Mouse (Mus musculus) stomach, embryonic 14.5 days (tissue): ENCODE measurements around the gene Syngr3. TPM values are rescaled to one million over a fixed set of nuclear protein-coding genes. Genes with fewer than 3 reads are reported as not detected.

Source experiments
- ATAC-seq: fragments of 200-750 bp; cut with Nextera tagmentation; 2 replicates; pipeline ENCODE4 v1.8.0; 2017; ENCODE audit warnings: low read depth, moderate TSS enrichment; ENCODE audit not compliant: insufficient number of reproducible peaks, insufficient read depth, low FRiP score
- H3K27ac ChIP-seq: fragments of 300-500 bp; sonication (generic); 2 replicates; pipeline ENCODE4 v1.5.1; 2014; ENCODE audit warnings: mild to moderate bottlenecking, low read length, moderate library complexity, mixed read lengths
- H3K27me3 ChIP-seq: fragments of 300-500 bp; sonication (generic); 2 replicates; pipeline ENCODE4 v1.6.1; 2014; ENCODE audit warnings: low read length, control low read depth, mixed read lengths; ENCODE audit not compliant: control insufficient read depth, insufficient read depth
- H3K36me3 ChIP-seq: fragments of 300-500 bp; sonication (generic); 2 replicates; pipeline ENCODE4 v1.6.1; 2014; ENCODE audit warnings: mild to moderate bottlenecking, control low read depth, low read length, moderate library complexity, mixed read lengths; ENCODE audit not compliant: control insufficient read depth, insufficient read depth
- H3K4me1 ChIP-seq: fragments of 300-500 bp; sonication (generic); 2 replicates; pipeline ENCODE4 v1.6.1; 2014; ENCODE audit warnings: low read length, control low read depth, mixed read lengths; ENCODE audit not compliant: control insufficient read depth, insufficient read depth
- H3K4me2 ChIP-seq: fragments of 300-500 bp; sonication (generic); replicated peaks from 2 replicates; pipeline ENCODE4 v1.6.1; 2014; ENCODE audit warnings: low read depth, low read length, control low read depth
- H3K4me3 ChIP-seq: fragments of 300-500 bp; sonication (generic); 2 replicates; pipeline ENCODE4 v1.5.1; 2014; ENCODE audit warnings: low read depth, low read length, control low read depth
- H3K9ac ChIP-seq: fragments of 300-500 bp; sonication (generic); replicated peaks from 2 replicates; pipeline ENCODE4 v1.6.1; 2014; ENCODE audit warnings: low read depth, mild to moderate bottlenecking, control low read depth, low read length, moderate library complexity, mixed read lengths
- H3K9me3 ChIP-seq: fragments of 300-500 bp; sonication (generic); 2 replicates; pipeline ENCODE4 v1.6.1; 2016; ENCODE audit warnings: low read depth, low read length, control low read depth; ENCODE audit not compliant: control insufficient read depth
- WGBS: fragments of 180-500 bp; shearing (Covaris S2); extraction: QIAGEN DNeasy Blood & Tissue Kit; methylation state at CpG from one replicate; pipeline ENCODE4 v1.1.7; 2014; 5-methylcytosine and 5-hydroxymethylcytosine counted together
- polyA plus RNA-seq: library from polyadenylated mRNA; unstranded; fragments of >200 nt; fragmentation: Nextera tagmentation; extraction: Ambion mirVana; gene quantifications from 2 replicates; pipeline ENCODE4 v1.2.1, GENCODE M21; 2014

Syngr3 gene
- polyA plus RNA-seq, 1 experiment from 2014 or later, result 6.3 TPM

DNA sequence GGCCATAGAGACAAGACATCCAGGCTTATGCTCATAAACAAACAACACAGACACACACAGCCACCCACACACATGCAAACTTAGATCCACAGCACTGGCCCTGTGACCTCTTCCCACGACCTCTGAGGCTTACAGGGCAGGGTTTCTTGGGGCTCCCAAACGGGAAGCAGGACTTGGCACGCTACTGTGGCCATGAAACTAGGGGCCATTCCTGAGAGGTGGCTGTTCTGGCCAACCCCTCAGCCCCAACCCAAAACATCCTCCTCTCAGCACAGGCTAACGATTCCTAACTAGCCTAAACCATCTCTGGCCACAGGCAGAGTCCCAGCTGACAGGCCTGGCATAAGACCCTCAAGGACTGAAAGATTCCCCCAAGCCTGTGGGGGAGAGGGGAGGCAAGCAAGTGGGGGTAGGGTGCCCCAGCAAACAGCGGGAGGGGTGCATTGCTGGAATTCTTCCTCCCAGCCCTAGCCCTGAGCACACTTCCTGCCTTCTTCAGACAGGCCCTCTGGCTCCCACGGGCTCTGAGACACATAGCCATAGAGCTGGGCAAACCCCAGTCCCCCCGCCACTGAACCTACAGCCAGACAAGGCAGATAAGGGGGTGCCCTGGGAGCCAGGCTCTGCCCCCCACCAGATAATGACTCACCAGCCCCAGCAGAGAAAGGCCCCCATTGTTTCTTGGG lies 45.6 kb downstream of the Syngr3 start:
- Histone ChIP-seq H3K4me1 (peaks cover 32% of the 10 kb centered on the region), H3K9ac (peak overlapping the region; percentile 14; the same call in 1 of the 2 replicates), H3K4me2 (0 out of 2 replicates have a peak overlapping the region, but pooled peaks have one; percentile 10), H3K9me3 (no peaks in the 10 kb centered on the region), H3K36me3 (peaks cover 8% of the 10 kb centered on the region; the same call in 1 of the 2 replicates), H3K4me3 (no peak overlapping the region), H3K27me3 (no peaks in the 10 kb centered on the region), H3K27ac (peak overlapping the region; percentile 80)
- no peak; the same call in 1 of the 2 replicates for ATAC-seq
- 36% methylated on average over 7 of the region's 7 CpGs for WGBS

- no peak for ATAC-seq
- no peak overlapping the region for H3K9ac ChIP-seq
- no peaks in the 10 kb centered on the region for H3K9me3 ChIP-seq
Measured at GRCm38 (mm10) chr17:24642791-24643343, 46.9 kb downstream of the Syngr3 start.

DNA sequence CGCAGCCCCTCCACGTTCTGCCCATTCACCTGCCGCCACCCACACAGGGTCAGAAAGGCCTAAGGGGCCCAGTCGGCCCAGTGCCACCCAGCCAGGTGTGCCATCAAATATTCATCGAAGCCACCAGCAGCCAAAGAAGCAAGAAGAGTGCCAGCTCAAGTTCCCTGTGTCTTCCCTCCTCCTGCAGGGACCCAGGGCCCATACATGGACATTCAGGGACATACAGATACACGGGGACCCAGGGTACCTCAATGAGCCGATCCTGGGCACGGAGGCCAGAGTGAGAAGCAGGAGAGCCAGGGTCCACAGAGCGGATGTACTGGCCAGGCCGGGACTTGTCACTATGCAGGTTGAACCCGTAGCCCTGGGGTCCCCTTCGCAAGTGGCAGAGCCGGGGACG lies 47.8 kb downstream of the Syngr3 start:
- peaks cover 36% of the 10 kb centered on the region for H3K4me1 ChIP-seq
- no peak overlapping the region for H3K27ac ChIP-seq
- peaks cover 9% of the 10 kb centered on the region; the same call in 1 of the 2 replicates for H3K36me3 ChIP-seq
- H3K4me3 ChIP-seq, result no peak overlapping the region
- no peaks in the 10 kb centered on the region for H3K9me3 ChIP-seq
- no peak overlapping the region for H3K9ac ChIP-seq
- 90% methylated on average over 14 of the region's 14 CpGs for WGBS
- no peak for ATAC-seq
- no peaks in the 10 kb centered on the region for H3K27me3 ChIP-seq
- H3K4me2 ChIP-seq, result no peak overlapping the region

More at GRCm38 (mm10) chr17:24642791-24643343, 46.9 kb downstream of the Syngr3 start:
- Histone ChIP-seq H3K27me3 (no peaks in the 10 kb centered on the region), H3K4me2 (no peak overlapping the region), H3K36me3 (peaks cover 9% of the 10 kb centered on the region; the same call in 1 of the 2 replicates), H3K4me1 (peaks cover 36% of the 10 kb centered on the region), H3K4me3 (no peak overlapping the region), H3K27ac (no peak overlapping the region)
- 65% methylated on average over 6 of the region's 6 CpGs for WGBS

GRCm38 (mm10) chr17:24640581-24640980 lies 49.2 kb downstream of the Syngr3 start:
- no peaks in the 10 kb centered on the region for H3K9me3 ChIP-seq
- H3K9ac ChIP-seq, result no peak overlapping the region
- no peaks in the 10 kb centered on the region for H3K27me3 ChIP-seq
- no peak for ATAC-seq
- 97% methylated on average over 15 of the region's 15 CpGs for WGBS
- peaks cover 6% of the 10 kb centered on the region; the same call in 1 of the 2 replicates for H3K36me3 ChIP-seq
- no peak overlapping the region for H3K4me3 ChIP-seq
- H3K4me1 ChIP-seq, result peaks cover 36% of the 10 kb centered on the region
- H3K27ac ChIP-seq, result peak overlapping the region; percentile 85; the same call in 1 of the 2 replicates
- H3K4me2 ChIP-seq, result no peak overlapping the region

GRCm38 (mm10) chr17:24640119-24640518 lies 49.6 kb downstream of the Syngr3 start:
- Histone ChIP-seq H3K9me3 (no peaks in the 10 kb centered on the region), H3K9ac (no peak overlapping the region)
- ATAC-seq, result no peak

DNA sequence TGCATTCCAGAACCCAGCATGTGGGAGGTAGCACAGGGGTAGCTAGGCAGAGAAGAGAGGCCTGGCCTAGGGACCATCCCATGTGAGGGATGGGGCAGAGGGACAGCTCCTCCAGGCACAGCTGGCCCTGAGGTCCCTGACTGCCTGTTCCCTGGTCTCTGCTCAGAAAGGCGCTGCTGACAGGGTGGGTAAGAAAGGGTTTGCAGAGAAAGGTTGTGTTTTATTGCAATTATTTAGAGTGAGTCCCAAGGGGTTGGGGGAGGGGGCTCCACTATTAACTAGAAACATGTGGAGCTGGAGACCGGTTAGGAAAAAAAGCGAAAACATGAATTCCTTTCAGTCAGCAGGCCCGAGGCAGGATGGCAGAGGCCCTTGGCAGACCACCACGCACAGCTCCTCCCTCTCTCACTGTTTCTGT lies 50.2 kb downstream of the Syngr3 start:
- H3K36me3 ChIP-seq, result peaks cover 6% of the 10 kb centered on the region; the same call in 1 of the 2 replicates
- 62% methylated on average over 5 of the region's 5 CpGs for WGBS
- no peaks in the 10 kb centered on the region for H3K27me3 ChIP-seq

More at GRCm38 (mm10) chr17:24640119-24640518, 49.6 kb downstream of the Syngr3 start:
- H3K4me3 ChIP-seq, result no peak overlapping the region
- H3K4me2 ChIP-seq, result no peak overlapping the region
- 87% methylated on average over 7 of the region's 7 CpGs for WGBS
- no peaks in the 10 kb centered on the region for H3K27me3 ChIP-seq
- H3K36me3 ChIP-seq, result peaks cover 6% of the 10 kb centered on the region; the same call in 1 of the 2 replicates
- peaks cover 32% of the 10 kb centered on the region for H3K4me1 ChIP-seq
- peak overlapping the region; percentile 85 for H3K27ac ChIP-seq

DNA sequence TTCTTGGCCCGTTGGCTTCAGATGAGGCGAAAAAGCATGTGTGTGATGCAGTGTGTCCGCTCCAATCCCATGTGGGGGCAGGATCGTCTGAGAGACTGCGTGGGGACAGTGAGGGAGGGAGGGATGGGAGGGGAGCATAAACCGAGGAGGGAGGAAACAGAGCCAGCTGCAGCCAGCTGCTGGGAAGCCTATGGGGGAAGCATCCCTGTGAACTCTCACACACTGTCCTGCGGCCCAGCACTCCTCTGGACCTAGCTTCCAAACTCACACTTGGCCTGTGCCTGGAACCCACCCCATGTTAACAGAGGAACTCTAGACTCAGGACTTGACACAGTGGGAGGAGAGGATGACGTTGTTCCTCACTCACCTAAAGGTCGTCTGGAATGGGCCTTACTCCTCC lies 50.9 kb downstream of the Syngr3 start:
- 48% methylated on average over 9 of the region's 9 CpGs for WGBS
- Histone ChIP-seq H3K27me3 (no peaks in the 10 kb centered on the region), H3K4me3 (no peak overlapping the region), H3K4me1 (peaks cover 19% of the 10 kb centered on the region), H3K36me3 (peaks cover 6% of the 10 kb centered on the region; the same call in 1 of the 2 replicates), H3K27ac (peak overlapping the region; percentile 85), H3K4me2 (no peak overlapping the region), H3K9me3 (no peaks in the 10 kb centered on the region), H3K9ac (no peak overlapping the region)
- ATAC-seq, result peak; percentile 81

More for the DNA sequence above, 50.2 kb downstream of the Syngr3 start:
- H3K9me3 ChIP-seq, result no peaks in the 10 kb centered on the region
- peak overlapping the region; percentile 85 for H3K27ac ChIP-seq
- H3K9ac ChIP-seq, result no peak overlapping the region
- peaks cover 27% of the 10 kb centered on the region for H3K4me1 ChIP-seq
- no peak overlapping the region for H3K4me3 ChIP-seq
- peak; percentile 12; the same call in 1 of the 2 replicates for ATAC-seq
- no peak overlapping the region for H3K4me2 ChIP-seq

- peaks cover 6% of the 10 kb centered on the region; the same call in 1 of the 2 replicates for H3K36me3 ChIP-seq
Measured at GRCm38 (mm10) chr17:24638214-24638613, 51.5 kb downstream of the Syngr3 start.

More at GRCm38 (mm10) chr17:24638214-24638613, 51.5 kb downstream of the Syngr3 start:
- Histone ChIP-seq H3K9ac (no peak overlapping the region), H3K4me1 (peaks cover 19% of the 10 kb centered on the region; the same call in 1 of the 2 replicates), H3K4me3 (no peak overlapping the region), H3K27ac (peak overlapping the region; percentile 85), H3K4me2 (no peak overlapping the region), H3K27me3 (no peaks in the 10 kb centered on the region), H3K9me3 (no peaks in the 10 kb centered on the region)
- 0 out of 2 replicates have a peak, but pooled peaks have one; percentile 7 for ATAC-seq
- WGBS, result 79% methylated on average over 4 of the region's 4 CpGs
